Mouse (Mus musculus) kidney, adult 2 months (tissue): ENCODE measurements around the gene Slc25a36. TPM values are rescaled to one million over a fixed set of nuclear protein-coding genes. Genes with fewer than 3 reads are reported as not detected.

Experiments
- DNase-seq: peaks from one replicate; pipeline ENCODE4 v3.0.0; 2021
- H3K27ac ChIP-seq: fragments of 200-500 bp; 2 replicates; pipeline ENCODE4 v1.5.1; 2012; ENCODE audit warnings: low read depth, low read length, control low read depth, inconsistent platforms; ENCODE audit not compliant: insufficient read depth
- H3K27me3 ChIP-seq: fragments of 200-500 bp; replicated peaks from 2 replicates; pipeline ENCODE4 v1.6.1; 2012; ENCODE audit warnings: mild to moderate bottlenecking, moderate library complexity, low read length, inconsistent platforms; ENCODE audit not compliant: control insufficient read depth, insufficient read depth
- H3K36me3 ChIP-seq: fragments of 200-500 bp; 2 replicates; pipeline ENCODE4 v1.6.1; 2012; ENCODE audit warnings: mild to moderate bottlenecking, moderate library complexity, low read length, inconsistent platforms; ENCODE audit not compliant: control insufficient read depth, insufficient read depth
- H3K4me1 ChIP-seq: fragments of 200-500 bp; 2 replicates; pipeline ENCODE4 v1.6.1; 2011; ENCODE audit warnings: low read length; ENCODE audit not compliant: control insufficient read depth, insufficient read depth
- H3K4me3 ChIP-seq: fragments of 200-500 bp; 2 replicates; pipeline ENCODE4 v1.5.1; 2011; ENCODE audit warnings: mild to moderate bottlenecking, low read depth, low read length, control low read depth; ENCODE audit not compliant: insufficient read depth
- CTCF ChIP-seq: fragments of 200-500 bp; conservative IDR thresholded peaks from 2 replicates; pipeline ENCODE4 v1.5.1; 2011; ENCODE audit warnings: low read depth, mild to moderate bottlenecking, control low read depth, low read length, moderate library complexity, mixed read lengths; ENCODE audit not compliant: insufficient read depth, insufficient read length
- POLR2A ChIP-seq: fragments of 200-500 bp; IDR thresholded peaks from one replicate; pipeline ENCODE4 v1.6.1; 2011; ENCODE audit warnings: low read depth, low read length, control low read depth
- WGBS: fragments of 180-500 bp; shearing (Covaris S2); methylation state at CpG from one replicate; pipeline ENCODE4 v1.1.7; 2018; 5-methylcytosine and 5-hydroxymethylcytosine counted together
- polyA plus RNA-seq: library from polyadenylated mRNA; depleted of rRNA; stranded (reverse); fragments of >200 nt; gene quantifications from 2 replicates; pipeline ENCODE4 v1.2.3, GENCODE M21; 2012; rRNA removed

Gene Slc25a36
- polyA plus RNA-seq, 1 experiment, result 45.6 TPM

- Histone ChIP-seq H3K36me3 (no peaks in the 10 kb centered on the region), H3K27me3 (no peaks in the 10 kb centered on the region), H3K27ac (no peak overlapping the region), H3K4me3 (no peak overlapping the region), H3K4me1 (no peaks in the 10 kb centered on the region)
- no peak for DNase-seq
- TF ChIP-seq CTCF, result no peak
- no peak for TF ChIP-seq POLR2A
- WGBS, result 77% methylated on average over 8 of the region's 8 CpGs
These were observed 69.3 kb downstream of the Slc25a36 start for GRCm38 (mm10) chr9:97041633-97042032.

- 92% methylated on average over 3 of the region's 3 CpGs for WGBS
- no peak overlapping the region for H3K27ac ChIP-seq
These were observed 72.9 kb downstream of the Slc25a36 start for GRCm38 (mm10) chr9:97038010-97038409.

GRCm38 (mm10) chr9:97036656-97037055, 74.3 kb downstream of the Slc25a36 start:
- Histone ChIP-seq H3K27ac (no peak overlapping the region), H3K4me3 (no peak overlapping the region), H3K36me3 (no peaks in the 10 kb centered on the region), H3K4me1 (no peaks in the 10 kb centered on the region), H3K27me3 (no peaks in the 10 kb centered on the region)
- WGBS, result 57% methylated on average over 7 of the region's 7 CpGs
- DNase-seq, result peak; percentile 58
- TF ChIP-seq POLR2A, result no peak
- TF ChIP-seq CTCF, result no peak

More at GRCm38 (mm10) chr9:97038010-97038409, 72.9 kb downstream of the Slc25a36 start:
- Histone ChIP-seq H3K4me3 (no peak overlapping the region), H3K36me3 (no peaks in the 10 kb centered on the region), H3K27me3 (no peaks in the 10 kb centered on the region), H3K4me1 (no peaks in the 10 kb centered on the region)
- no peak for DNase-seq
- TF ChIP-seq CTCF (no peak), POLR2A (no peak)

- no peaks in the 10 kb centered on the region for H3K4me1 ChIP-seq
- no peak overlapping the region for H3K4me3 ChIP-seq
- DNase-seq, result no peak
- H3K27ac ChIP-seq, result no peak overlapping the region
- no peaks in the 10 kb centered on the region for H3K36me3 ChIP-seq
- WGBS, result 83% methylated on average over 12 of the region's 12 CpGs
- TF ChIP-seq CTCF, result no peak
- no peak for TF ChIP-seq POLR2A
- H3K27me3 ChIP-seq, result no peaks in the 10 kb centered on the region
These were observed 83.6 kb downstream of the Slc25a36 start for GRCm38 (mm10) chr9:97027361-97027760.

GRCm38 (mm10) chr9:97026006-97026405, 85.0 kb downstream of the Slc25a36 start:
- 88% methylated on average over 4 of the region's 4 CpGs for WGBS
- TF ChIP-seq CTCF, result no peak
- TF ChIP-seq POLR2A, result no peak

More at GRCm38 (mm10) chr9:97026006-97026405, 85.0 kb downstream of the Slc25a36 start:
- no peak for DNase-seq
- H3K4me3 ChIP-seq, result no peak overlapping the region
- no peaks in the 10 kb centered on the region for H3K4me1 ChIP-seq
- H3K27me3 ChIP-seq, result no peaks in the 10 kb centered on the region
- H3K36me3 ChIP-seq, result no peaks in the 10 kb centered on the region
- H3K27ac ChIP-seq, result no peak overlapping the region

Other genes with a start within 250 kb of the Slc25a36 start
- gene Pxylp1, start 218.5 kb downstream of the Slc25a36 start, polyA plus RNA-seq, result 7.6 and 10.7 TPM in 2 replicates
- 61.5 and 62.5 TPM in 2 replicates for gene Spsb4, start 92.3 kb downstream of the Slc25a36 start, polyA plus RNA-seq